Mouse (Mus musculus) spleen, embryonic (tissue): ENCODE measurements around the gene Ankrd26.
"Not testable (repeated sequence)": the region's sequence is repeated elsewhere in the genome, so short reads cannot be mapped to it uniquely, and the experiment has no call there.

Source experiments
- CTCF ChIA-PET: fragments of 350-600 bp; sonication (Branson Sonifier 250); formaldehyde crosslinking; loops from one replicate; lab custom pipeline; 2022; lab: Charles Lee

Gene Ankrd26

DNA sequence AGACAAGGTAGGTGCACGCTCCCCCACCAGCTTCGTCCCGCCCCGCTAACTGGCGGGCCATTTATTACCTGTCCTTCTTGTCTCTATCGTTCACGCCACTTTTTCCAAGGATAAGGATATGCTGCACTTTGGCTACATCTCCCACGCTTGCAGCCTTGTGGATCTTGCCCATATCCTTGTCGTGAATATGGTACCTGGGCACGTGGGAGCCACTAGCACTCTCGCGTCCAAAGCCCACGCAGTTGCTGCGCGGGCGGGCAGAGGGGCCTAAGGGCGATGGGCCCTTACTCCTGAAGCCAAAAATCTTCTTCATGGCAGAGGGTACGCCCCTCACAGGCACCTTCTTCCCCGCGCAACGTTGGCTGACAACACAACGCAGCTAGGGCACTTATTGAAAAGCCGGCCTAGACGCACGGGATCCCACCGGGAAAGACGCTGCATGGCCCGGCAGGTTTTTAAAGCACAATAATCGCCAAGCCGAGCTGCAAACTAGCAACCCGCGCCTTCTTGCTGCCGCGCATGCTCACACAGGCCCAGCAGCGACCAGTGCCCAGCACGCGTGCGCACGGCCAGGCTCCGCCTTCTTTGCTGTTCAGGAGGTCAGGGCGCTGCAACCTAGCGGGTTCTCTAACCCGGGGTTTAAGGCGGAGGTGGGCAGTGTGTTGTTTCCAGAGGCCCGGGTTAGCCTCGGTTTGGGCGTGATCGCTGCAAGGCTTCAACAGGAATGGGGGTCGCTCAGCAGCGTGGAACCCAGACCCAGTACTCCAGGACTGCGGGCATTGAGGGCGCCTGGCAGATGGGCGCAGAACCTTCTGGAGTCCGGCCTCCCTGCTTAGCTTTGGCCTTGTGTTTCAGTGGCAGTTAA lies at the start of gene Ankrd26:
Ankrd26 (minus strand) TSS at position 482 of the 865 bp plus-strand sequence.
- CTCF ChIA-PET = no interaction called here

DNA sequence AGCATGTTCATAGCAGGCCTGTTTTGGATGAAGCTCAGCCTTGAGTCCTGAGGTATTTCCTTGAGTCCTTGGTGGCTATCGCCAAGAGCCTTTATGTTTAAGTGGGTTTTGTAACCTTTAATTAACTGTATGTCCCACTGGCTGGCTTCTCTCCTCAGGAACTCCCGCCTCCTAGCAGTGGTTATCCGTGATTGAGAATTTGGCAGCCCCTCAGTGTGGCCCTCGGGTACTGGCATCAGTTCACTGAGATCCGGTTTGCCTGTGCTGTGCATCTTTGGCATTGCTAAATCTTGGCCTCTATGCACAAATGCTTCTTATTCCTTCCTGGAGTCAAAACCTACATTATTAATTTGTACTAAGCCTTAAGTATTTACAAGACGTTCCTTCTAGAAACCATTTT lies 46.9 kb upstream of the Ankrd26 start:
- CTCF ChIA-PET = no interaction called here

- CTCF ChIA-PET = no interaction called here
Measured at GRCm38 (mm10) chr6:118605974-118606373, 43.9 kb upstream of the Ankrd26 start.

DNA sequence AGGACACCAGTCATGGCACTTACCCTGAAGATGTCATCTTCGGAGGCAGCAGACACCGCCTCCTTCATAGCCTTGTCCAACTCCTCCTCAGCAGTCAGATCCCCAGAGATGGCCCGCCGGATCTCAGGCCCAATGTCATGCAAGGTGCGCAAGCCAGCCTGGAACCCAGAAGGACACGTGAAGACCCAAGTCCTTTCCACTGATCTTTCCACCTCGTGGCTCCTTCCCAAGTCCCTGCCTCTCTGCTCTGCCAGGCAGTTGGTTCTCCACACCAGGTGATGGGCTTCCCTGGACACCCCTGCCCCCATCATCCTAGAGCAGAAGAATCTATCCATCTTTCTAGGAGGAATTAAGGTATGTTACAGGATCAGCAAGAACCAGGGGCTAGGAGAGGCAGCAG lies 41.8 kb upstream of the Ankrd26 start:
- CTCF ChIA-PET = no interaction called here

- CTCF ChIA-PET = no interaction called here
Measured at GRCm38 (mm10) chr6:118595681-118596055, 33.6 kb upstream of the Ankrd26 start.

GRCm38 (mm10) chr6:118594833-118595680 lies 33.0 kb upstream of the Ankrd26 start:
- CTCF ChIA-PET = no interaction called here

- CTCF ChIA-PET = no interaction called here
Measured at GRCm38 (mm10) chr6:118594070-118594469, 32.0 kb upstream of the Ankrd26 start.

GRCm38 (mm10) chr6:118593377-118594061 lies 31.5 kb upstream of the Ankrd26 start:
- CTCF ChIA-PET = no interaction called here

- CTCF ChIA-PET = no interaction called here
Measured at GRCm38 (mm10) chr6:118592662-118593376, 30.8 kb upstream of the Ankrd26 start.

DNA sequence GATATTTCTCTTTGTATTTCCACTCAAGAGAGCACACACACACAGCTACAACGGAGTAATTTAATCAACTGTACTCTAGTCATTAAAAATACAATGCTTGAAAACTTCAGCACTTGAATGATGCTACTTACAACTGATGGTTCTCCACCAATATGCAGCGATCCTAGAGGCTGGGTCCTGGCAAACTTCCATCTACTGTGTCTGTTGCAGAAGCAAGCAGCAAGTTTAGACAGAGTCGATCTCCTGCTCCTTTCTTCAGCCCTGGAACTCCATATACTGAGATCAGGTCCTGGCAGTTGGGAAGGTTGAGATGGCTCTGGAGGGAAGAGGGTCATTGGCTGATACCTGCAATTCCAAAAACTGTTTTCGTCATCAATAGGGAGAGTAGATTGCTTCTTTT lies 16.7 kb upstream of the Ankrd26 start:
- CTCF ChIA-PET = not testable (repeated sequence)

- CTCF ChIA-PET = no interaction called here
Measured at GRCm38 (mm10) chr6:118574351-118574750, 12.3 kb upstream of the Ankrd26 start.

- CTCF ChIA-PET = no interaction called here
Measured at GRCm38 (mm10) chr6:118567816-118568215, 5.8 kb upstream of the Ankrd26 start.

- CTCF ChIA-PET = no interaction called here
Measured at GRCm38 (mm10) chr6:118561225-118561624, 801 bp downstream of the Ankrd26 start.

- CTCF ChIA-PET = no interaction called here
Measured at GRCm38 (mm10) chr6:118538627-118539026, 23.4 kb downstream of the Ankrd26 start.

- CTCF ChIA-PET = not testable (repeated sequence)
Measured at GRCm38 (mm10) chr6:118537201-118537600, 24.8 kb downstream of the Ankrd26 start.

DNA sequence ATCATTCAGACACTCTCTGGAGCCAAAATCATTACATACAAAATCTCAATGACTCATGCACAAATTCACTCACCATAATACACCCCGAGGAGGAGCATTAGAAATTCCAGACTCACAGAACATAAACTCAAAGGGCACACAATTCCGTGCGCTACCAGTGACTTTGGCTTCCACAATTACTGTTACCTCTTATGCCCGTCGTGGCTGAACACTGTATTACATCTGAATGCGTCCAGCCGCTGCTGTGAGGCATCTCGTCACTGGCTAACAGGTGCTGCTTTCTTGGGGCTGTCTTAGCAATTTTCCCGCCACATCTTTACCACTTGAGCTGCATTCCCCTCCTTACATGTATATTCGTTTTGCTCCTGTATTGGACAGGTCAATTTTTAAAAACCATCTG lies 26.7 kb downstream of the Ankrd26 start:
- CTCF ChIA-PET = no interaction called here

DNA sequence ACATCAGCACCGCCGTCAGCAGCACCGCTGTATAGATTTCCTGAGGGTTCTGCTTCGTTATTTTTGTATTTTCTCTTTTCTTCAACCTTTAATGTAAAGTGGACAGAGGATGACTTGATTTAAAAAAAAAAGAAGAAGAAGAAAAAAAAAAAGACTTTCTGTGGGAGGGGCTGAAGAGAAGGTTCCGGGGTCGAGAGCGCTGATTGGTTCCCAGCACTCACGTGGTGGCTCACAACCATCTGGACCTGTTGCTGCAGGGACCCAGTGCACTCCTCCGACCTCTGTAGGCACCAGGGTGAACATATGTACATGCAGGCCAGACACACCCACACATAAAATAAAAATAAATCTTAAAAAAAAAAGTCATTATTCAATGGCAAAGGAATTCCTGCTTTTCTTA lies 28.6 kb downstream of the Ankrd26 start:
- CTCF ChIA-PET = no interaction called here

DNA sequence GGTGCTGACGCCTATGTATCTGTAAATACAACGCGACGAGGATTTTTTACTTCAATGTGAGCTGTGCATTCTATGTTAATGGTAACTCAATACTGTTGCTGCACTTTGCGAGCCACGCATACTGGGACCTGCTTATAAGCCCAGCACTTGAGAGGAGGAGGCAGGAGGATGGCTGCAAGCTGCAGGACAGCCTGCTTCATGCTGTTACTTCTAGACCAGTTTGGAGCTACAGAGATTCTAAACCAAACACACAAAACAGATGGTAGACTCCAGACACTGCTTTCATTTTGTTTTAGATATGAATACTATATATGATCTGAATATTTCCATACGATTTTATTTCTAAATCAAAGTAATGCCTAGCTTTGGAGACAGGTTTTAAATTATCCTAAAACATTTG lies 41.4 kb downstream of the Ankrd26 start:
- CTCF ChIA-PET = no interaction called here

GRCm38 (mm10) chr6:118513335-118514012 lies 48.6 kb downstream of the Ankrd26 start:
- CTCF ChIA-PET = no interaction called here

DNA sequence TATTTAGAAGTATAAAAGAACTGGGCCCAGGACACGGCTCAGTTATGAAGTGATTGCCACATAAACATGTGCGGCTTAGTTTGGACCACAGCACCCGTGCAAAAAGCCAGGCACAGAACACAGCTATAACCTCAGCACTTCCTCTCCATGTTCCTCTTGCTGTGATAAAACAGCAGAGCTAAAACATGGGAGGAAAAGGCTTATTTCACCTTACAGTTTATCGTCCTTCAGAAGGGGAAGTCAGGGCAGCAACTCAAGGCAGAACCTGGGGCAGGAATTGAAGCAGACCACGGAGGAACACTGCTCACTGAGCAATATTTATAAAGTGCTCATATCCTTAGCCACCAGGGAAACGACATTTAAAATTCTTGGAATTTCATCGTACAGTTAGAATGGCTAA lies 63.0 kb downstream of the Ankrd26 start:
- CTCF ChIA-PET = no interaction called here

DNA sequence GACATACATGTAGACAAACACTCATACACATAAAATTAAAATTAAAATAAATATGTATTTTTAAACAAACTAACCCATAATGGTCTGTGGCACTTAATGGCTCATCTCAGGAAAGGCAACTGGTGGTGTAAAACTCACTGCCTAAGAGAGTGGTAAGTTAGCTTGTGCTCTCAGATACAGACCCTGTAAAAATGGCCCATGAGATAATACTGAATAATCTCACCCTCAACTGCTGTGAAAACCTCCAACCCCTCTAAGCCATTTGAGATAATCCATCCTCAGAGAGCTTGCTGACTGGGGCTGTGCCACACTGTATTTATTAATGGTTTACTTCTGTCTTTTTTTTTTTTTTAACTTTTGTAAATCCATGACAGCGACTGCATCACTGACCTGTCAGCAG lies 79.9 kb downstream of the Ankrd26 start:
- CTCF ChIA-PET = interaction anchor here (0.5 kb wide), 1 partner anchor 50 kb away, joined by 6 read pairs; no protein-coding TSS in a partner anchor
